Mouse (Mus musculus): ENCODE measurements around the gene Smtnl1. TPM values are rescaled to one million over a fixed set of nuclear protein-coding genes. Genes with fewer than 3 reads are reported as not detected.
"Not testable (repeated sequence)": the region's sequence is repeated elsewhere in the genome, so short reads cannot be mapped to it uniquely, and the experiment has no call there.

Smtnl1 gene
- total RNA-seq, 1 experiment from 2014 or later, result not detected

DNA sequence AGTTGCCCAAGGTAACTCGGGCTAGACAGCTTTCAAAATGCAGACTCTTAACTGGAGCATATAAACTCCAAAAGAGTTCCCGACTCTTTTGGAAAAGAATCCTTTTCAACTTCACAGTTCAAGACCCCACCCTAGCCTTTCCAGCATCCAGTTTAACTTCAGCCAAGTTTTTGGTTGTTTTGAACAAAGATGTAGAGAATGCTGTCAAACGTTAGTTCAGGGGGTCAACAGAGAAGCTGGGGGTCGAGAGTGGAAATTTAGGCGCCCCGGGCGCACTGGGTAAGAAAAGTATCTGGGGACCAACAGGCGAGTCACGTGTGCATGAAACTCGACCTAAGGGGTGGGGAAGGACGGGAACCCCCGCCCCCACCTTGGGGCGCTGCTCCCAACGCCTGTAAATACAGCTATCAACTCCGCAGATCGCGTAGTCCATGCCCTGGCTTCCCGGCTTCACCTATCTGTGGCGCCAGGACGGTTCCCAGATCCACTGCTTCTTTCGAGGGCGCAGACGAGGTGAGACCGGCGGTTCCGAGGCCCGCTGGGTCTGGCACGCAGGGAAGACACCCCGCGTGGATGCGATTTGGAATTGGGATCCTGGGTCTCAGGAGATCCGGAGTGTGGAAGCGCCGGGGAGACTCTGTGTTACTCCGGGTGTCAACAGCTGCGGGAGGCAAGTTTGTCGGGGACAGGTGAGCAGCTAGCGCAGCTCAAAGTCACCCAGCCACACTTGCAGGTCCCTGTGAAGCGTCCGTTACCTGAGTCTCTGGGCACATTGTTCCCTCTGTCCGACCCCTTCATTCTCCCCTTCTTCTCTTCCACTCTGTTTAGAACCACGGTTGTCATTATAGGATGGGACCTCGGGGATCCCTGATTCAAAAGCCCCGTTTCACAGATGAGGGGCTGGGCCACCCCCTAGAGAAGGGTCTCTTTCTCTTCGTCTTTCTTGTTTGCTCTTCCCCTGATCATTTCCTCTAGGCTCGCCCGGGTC lies 16.8 kb upstream of the Smtnl1 start:
- no peak for ATAC-seq (replicated peaks; ENCODE audit: low read depth, poor library complexity, severe bottlenecking)

DNA sequence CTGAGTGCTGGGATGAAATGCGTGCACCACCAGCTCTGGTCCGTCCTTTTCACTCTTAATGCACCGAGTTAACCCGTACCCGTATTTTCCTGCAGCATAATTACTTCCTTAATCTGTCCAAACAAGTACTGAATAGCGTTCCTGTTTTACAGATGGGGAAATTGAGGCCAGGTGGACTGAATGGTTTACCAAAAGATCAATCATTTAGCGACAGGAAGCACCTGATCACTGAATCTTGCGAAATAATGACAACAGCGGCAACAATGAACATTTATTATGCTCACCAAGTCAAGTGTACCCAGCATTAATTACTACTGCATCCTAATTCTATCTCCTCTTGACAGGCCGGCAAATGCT lies 16.1 kb upstream of the Smtnl1 start, which contains the start of gene Slc43a1:
Slc43a1 (plus strand) TSS at position 258 of the 357 bp plus-strand sequence.
- no peak for ATAC-seq (replicated peaks; ENCODE audit: low read depth, poor library complexity, severe bottlenecking)

DNA sequence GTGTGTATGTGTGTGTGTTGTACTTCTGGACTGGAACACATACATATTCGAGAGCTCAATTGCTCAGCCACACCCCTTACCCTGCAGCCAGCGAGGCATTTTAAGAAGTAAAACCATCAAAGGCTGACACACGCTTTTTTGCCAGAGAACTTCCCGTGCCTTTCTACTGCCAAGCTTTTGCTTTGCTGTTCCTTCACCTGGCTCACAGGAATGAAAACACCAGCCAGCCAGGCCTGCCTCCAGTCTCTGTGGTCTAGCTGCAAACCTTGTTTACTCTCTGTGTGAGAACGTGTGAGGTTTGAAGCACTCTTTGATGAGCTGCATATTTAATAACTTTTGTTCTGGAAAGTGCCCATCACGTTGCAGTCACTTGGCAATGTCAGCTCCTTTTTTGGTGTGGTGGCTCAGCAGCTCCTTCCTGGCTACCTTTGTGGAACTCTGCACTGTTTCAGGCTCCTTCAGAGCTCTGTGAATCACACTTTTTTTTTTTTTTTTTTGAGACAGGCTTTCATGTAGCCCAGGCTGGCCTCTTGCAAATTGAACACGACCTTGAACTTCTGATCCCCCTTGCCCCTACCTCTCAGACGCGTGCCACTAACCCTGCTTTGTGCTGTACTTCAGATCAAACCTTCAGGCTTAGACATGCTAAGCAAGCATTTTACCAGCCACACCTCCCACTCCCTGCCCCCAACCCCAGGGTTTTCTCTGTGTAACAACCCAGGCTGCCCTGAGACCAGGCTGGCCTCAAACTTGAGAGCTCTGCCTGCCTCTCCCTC lies 15.6 kb upstream of the Smtnl1 start:
- ATAC-seq (replicated peaks; ENCODE audit: low read depth, poor library complexity, severe bottlenecking), result no peak

DNA sequence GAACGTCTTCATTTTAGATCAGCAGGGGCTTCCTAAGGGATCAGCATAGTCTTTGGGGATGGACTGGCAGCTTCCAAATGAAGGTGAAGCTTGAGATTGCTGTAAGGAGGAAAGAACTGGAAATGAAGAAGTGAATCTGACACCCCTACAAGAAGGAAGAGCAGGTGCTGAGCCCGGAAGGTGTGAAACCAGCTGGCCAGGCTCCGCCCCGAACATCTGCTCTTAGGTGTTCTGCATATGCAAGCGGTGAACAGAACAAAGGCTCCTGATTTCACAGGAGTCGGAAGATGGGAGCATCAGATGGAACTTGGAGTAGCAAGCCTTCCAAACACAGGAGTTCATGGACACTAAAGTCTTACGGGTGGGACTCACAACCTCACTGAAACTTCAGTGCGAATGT lies 14.7 kb upstream of the Smtnl1 start:
- no peak for ATAC-seq (replicated peaks; ENCODE audit: low read depth, poor library complexity, severe bottlenecking)

DNA sequence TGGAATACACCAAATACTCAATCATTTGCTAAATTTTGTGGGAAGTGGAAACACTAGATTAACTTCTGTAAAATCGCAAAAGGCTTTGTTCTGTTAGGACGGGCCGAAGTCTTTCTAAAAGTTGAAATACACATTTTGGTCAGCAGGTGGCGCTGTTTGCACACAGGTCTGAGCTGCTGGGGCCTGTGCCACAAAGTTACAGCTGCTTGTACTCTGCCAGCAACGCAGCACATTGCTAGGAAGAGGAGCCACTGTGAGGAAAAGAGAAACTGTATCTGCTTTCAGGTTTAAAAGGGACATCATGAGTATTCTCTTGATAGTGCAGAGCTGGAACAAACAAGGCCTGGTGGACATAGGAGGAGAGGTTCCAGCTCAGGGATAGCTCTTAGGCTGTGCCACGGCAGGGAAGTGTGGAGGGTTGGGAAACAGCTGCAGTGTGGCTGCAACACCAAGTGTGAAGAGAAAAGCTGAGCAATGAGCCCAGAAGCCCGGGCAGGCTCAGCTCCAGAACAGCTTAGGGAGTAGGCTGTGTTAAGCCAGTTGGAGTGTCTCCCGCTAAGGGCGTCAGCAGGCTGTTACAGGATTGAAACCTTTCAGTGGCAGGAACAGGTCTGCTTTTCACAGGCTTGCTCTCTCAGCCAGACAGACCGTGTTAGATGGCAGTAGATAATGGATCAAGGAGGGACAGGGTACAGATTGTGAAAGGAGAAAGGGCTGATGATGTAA lies 9.4 kb upstream of the Smtnl1 start:
- peak; percentile 62 for ATAC-seq (replicated peaks; ENCODE audit: low read depth, poor library complexity, severe bottlenecking)

DNA sequence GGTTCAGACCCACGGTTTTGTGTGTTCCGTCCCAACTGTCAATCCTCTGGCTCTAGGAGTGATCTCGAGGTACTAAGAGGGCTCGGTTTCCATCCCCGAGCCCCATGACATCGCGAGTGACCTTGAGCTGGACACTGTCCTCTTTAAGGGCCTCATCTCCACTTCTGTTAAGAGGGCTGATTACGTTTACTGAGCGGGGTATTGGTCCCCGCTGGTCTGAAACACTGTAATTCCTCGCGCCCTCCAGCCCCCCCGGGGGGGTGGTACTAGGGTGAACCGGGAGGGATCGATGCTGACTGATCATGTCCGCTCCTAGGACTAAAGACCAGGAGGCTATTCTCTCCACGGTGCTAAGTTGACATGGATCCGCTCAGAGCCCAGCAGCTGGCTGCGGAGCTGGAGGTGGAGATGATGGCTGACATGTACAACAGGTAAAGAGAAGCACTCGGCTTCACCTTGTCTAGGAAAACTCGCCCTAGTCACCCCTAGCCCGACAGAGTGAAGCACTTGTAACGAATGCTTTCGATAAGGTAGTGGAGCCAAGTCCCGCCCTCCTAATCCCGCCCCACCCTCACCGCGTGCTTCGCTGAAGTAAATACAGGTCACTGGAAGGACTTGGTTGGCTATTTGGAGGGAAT lies 5.0 kb upstream of the Smtnl1 start:
- ATAC-seq (replicated peaks; ENCODE audit: low read depth, poor library complexity, severe bottlenecking), result peak; percentile 30; the same call in 1 of the 2 replicates

DNA sequence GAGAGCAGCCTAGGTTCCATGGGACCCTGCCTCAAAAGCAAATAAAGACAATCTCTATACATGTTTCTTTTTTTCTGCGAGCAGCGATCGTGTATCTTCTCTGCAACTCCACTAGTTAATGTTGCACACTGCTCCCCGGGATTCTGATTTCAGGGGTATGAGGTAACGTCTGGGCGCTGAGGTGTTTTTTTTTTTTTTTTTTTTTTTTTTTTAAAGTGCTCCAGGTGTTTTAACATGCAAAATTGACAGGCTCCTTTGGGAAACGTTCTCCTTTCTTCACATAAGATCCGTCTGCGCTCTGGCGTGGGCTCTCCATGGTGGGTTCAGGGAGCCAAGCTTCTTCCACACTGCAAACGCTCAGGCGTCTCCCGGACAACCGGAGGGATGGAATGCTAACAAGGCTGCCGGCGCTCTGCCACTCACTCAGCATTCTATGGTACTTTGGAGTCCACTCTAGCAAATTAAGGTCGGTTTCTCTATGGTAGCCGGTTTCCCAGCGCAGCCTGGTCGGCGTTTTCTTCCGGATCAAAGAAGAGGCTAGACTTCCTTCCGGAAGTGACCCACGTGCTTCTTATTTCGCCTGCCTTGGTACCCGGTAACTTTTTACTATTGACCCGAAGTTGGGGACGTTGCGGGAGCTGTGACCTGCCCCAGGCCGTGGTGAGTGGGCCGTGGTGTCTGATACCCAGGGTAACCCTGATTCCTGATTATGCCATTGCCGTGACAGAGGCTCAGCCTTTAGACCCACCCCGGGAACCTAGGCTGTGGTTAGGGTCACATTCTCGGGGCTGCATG lies 4.2 kb upstream of the Smtnl1 start, which contains the start of gene Timm10:
Timm10 (plus strand) TSS at position 510 of the 795 bp plus-strand sequence.
- ATAC-seq (replicated peaks; ENCODE audit: low read depth, poor library complexity, severe bottlenecking), result peak; percentile 92

DNA sequence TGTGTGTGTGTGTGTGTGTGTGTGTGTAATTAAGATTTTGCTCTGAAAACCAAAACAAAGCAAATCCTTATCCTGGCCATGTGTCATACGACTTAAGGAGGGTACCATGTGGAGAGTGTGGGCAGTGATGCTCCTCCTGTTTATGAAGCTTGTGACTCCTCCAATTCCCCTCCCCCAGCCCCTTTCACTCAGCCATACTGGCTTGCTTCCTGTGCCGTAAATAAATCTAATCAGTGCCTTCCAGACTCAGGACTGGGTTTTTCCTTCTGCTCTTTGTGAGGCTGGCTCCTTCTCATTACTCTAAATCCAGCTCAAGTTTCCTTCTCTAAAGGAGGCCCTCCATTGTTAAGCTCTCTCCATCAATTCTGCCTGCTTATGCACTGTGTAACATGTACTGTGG lies 785 bp upstream of the Smtnl1 start:
- no peak for ATAC-seq (replicated peaks; ENCODE audit: low read depth, poor library complexity, severe bottlenecking)

DNA sequence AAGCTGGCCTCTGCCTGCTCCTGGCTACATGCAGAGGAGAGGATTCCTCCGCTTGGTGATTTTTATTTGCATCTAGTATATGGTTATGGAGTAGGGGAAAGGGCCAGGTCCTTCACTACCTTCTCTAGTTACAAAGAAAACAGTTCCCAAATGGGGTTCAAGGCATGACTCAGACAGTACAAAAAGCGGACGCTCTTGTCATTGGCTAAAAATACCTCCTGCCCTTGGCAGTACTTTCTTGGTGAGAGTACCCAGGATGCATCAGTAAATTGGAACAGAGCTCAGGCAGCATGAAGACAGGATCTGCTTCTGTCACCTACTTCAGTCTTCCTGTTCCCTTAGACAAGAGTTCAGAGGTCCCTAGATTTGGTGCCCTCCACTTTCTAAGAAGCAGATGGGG lies 2.6 kb downstream of the Smtnl1 start:
- 0 out of 2 replicates have a peak, but pooled peaks have one; percentile 51 for ATAC-seq (replicated peaks; ENCODE audit: low read depth, poor library complexity, severe bottlenecking)

DNA sequence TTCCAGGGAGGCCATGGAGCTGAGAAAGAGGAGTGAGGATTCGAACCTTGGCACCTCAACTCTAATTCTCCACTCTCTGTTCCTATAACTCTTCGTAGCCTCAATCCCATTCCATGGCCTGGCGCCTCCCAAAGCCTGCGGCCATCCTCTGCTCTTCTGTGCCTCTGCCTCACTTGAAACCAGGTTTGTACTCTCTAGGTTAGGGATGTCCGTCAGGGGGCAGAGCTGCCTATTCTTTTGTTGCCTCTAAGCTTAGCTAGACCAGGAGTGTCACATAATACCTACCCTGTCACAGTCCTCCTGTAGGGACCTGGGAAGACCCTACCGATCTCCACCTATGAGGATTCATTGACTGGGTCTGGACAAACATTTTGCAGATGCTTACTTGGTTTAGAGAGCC lies 9.8 kb downstream of the Smtnl1 start:
- no peak for ATAC-seq (replicated peaks; ENCODE audit: low read depth, poor library complexity, severe bottlenecking)

DNA sequence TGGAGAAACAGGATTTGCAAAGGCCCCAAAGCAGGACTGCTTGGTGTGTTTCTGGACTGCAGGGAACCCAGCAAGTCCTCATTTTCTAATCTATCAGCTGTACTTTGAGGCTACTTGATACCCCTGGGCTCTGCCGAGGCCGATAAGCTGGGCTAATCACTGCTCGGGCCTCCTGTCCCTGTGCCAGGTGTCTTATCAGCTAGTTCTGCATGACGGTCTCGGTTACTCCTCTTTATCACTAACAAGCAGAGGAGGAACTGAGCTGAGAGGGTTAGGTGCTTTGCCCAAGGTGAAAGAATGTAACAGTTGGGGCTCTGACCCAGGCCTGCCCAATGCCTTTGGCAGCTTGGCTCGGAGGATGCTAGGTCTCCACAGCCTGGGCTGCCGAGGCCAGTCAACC lies 10.6 kb downstream of the Smtnl1 start:
- ATAC-seq (replicated peaks; ENCODE audit: low read depth, poor library complexity, severe bottlenecking), result peak; percentile 81

DNA sequence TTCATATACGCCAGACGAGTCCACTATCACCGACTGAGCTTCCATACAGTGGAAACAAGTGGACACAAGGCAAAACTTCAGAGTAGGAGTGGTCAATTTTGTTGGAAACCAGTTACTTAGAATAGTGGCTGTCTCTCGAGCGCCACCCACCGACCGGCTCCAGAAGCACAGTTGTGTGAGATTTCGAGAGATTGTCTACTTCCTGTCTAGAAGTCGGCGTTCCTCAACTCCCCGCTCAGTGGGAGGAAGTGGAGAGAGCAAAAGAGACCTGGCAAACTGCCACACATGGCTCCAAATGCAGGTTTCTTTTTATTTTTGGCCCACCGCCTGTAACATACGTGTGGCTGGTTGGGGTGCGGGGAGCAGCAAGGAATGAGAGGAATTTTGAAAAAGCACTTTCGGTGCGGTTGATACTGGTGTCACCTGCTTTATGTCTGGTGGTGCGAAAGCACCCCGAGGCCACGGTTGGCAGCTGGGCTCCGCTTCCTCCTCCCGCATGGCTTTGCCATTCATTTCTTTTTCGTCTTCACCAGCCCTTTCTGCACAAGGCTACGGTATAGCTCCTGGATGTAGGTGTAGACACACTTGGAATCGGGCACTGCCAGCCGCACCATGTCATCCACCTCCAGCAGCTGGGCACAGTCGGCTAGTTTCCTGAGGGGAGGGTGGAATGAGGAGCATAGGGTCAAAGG lies 11.4 kb downstream of the Smtnl1 start:
- peak; percentile 68 for ATAC-seq (replicated peaks; ENCODE audit: low read depth, poor library complexity, severe bottlenecking)

DNA sequence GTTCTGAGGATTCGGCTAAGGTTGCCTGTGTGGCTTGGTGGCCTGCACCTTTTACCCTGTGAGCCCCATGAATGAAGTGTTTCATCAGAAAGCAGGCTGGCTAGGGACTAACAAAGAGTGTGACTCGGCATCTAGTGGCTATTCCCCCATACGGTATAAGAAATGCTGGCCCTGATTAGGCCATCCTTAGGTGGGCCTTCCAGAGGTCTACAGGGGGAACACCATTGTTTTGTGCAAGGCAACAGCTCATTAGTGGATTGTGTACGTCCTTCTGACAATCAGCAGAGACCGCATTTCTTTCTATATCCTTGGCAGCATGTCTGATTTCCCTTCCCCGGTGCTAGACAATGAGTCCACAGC lies 11.9 kb downstream of the Smtnl1 start:
- no peak for ATAC-seq (replicated peaks; ENCODE audit: low read depth, poor library complexity, severe bottlenecking)

DNA sequence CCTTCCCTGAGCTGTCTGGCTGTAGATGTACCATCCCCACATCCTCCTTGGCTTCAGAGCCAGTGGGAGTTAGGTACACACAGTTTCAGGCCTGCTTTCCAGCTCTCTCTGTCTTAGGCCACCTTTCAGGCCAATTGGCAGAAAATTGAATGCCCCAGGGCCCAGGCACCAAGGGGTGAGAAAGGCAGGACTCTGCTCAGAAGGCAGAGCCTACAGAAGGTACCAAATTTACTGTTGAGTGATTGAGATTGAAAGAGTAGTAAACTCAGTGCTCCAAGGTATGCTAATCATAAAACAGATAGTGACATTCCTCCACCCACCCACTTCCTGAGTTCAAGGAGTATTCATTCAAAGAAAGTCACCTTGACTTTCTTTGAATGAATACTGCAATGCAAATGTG lies 13.1 kb downstream of the Smtnl1 start:
- no peak for ATAC-seq (replicated peaks; ENCODE audit: low read depth, poor library complexity, severe bottlenecking)

DNA sequence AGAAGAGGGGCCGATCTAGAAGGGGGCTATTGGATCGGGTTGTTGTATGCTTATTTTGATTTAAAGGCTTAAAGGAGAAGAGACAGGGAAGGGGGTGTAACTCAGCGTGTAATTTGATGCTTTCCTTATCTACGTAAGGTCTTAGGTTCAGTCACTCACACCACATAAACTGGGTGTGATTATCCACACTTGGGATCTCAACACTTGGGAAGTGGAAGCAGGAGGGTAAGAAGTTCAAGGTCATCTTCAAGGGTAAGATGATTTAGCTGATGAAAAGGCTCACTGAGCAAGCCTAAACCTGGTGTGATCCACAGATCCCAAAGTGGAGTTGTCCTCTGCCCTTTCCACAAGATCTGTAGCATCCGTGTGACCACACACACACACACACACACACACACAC lies 15.9 kb downstream of the Smtnl1 start:
- ATAC-seq (replicated peaks; ENCODE audit: low read depth, poor library complexity, severe bottlenecking), result no peak

DNA sequence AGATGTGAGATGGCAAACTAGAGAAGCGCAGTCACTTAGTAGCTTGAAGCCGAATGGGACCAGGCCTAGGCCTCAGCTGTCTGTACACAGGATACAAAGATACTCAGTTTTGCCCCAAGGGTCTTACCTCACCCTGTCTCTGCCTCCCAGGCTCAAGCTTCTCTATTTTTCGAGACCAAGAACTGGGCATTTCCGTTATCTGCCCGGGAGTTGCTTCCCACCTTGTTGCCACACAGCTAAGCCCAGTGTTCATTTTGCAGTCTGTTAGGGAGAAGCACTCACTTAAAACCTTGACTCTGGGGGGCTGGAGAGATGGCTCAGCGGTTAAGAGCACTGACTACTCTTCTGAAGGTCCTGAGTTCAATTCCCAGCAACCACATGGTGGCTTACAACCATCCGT lies 18.5 kb downstream of the Smtnl1 start:
- no peak for ATAC-seq (replicated peaks; ENCODE audit: low read depth, poor library complexity, severe bottlenecking)

DNA sequence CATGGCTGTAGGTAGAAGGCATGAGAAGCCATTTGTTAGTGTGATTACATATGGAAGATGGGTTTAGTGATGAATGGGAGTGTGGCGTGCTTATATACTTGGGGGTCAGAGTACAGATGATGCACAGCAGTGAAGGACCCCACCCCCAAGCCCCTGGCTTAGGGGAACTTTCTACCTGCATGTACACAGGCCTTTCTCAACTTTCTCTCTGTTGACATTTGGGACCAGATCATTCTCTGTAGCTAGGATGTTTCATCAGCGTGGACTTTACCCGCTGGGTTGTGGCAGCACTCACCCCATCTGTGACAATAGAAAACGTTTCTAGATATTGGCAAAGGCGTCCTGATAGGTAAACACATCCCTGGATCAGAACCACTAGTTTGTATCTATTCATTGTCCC lies 21.2 kb downstream of the Smtnl1 start:
- ATAC-seq (replicated peaks; ENCODE audit: low read depth, poor library complexity, severe bottlenecking), result not testable (repeated sequence)

DNA sequence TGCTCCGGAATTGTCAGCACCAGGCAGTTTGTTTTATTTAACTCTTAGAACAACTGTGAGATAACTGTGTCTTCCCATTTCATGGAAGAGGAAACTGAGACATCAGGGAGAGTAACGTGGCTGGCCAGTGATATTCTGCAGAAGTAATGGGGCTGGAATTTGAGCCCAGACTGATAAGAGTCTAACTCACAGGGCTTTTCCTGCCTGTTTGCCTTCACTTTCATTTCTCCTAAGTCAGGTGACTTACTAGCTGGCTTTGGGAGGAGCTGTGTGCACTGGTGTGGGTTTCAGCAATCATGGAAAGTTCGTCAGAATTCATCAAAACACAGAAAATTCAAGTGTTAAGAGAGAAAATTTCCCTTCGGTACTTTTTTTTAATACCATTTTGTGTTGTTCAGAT lies 22.1 kb downstream of the Smtnl1 start:
- ATAC-seq (replicated peaks; ENCODE audit: low read depth, poor library complexity, severe bottlenecking), result no peak

Measured in common myeloid progenitor, adult 5-6 weeks (primary cell).